Mouse (Mus musculus) heart, postnatal 0 days (tissue): Measurements from ENCODE around the gene Isyna1.

Source experiments
- CTCF ChIP-seq: IDR thresholded peaks from 2 replicates; pipeline ENCODE4 v1.5.1; 2016; ENCODE audit warnings: antibody characterized with exemption, control low read depth, low read depth
- EP300 ChIP-seq: IDR thresholded peaks from 2 replicates; pipeline ENCODE4 v1.6.1; 2016; ENCODE audit warnings: antibody characterized with exemption, low read depth

GRCm38 (mm10) chr8:70604558-70604957 lies 10.4 kb downstream of the Isyna1 start:
- TF ChIP-seq CTCF: no peak
- TF ChIP-seq EP300: no peak
